Mouse (Mus musculus) embryonic facial prominence, embryonic 14.5 days (tissue): ENCODE data around the gene Cbwd1. TPM values are rescaled to one million over a fixed set of nuclear protein-coding genes. Genes with fewer than 3 reads are reported as not detected.

Experiments
- ATAC-seq: fragments of 200-750 bp; cut with Nextera tagmentation; 2 replicates; pipeline ENCODE4 v1.8.0; 2017; ENCODE audit warnings: low read depth, moderate number of reproducible peaks, moderate TSS enrichment
- DNase-seq: peaks from one replicate; pipeline ENCODE4 v3.0.0-alpha.2; 2015; ENCODE audit warnings: low spot score
- H3K27ac ChIP-seq: fragments of 300-500 bp; sonication (generic); replicated peaks from 2 replicates; pipeline ENCODE4 v1.5.1; 2014; ENCODE audit warnings: low read depth, mild to moderate bottlenecking, low read length, moderate library complexity
- H3K27me3 ChIP-seq: fragments of 300-500 bp; sonication (generic); replicated peaks from 2 replicates; pipeline ENCODE4 v1.6.1; 2014; ENCODE audit warnings: low read length; ENCODE audit not compliant: control insufficient read depth, insufficient read depth
- H3K36me3 ChIP-seq: fragments of 300-500 bp; sonication (generic); 2 replicates; pipeline ENCODE4 v1.6.1; 2014; ENCODE audit warnings: low read length, mixed read lengths; ENCODE audit not compliant: control insufficient read depth, insufficient read depth
- H3K4me1 ChIP-seq: fragments of 300-500 bp; sonication (generic); 2 replicates; pipeline ENCODE4 v1.6.1; 2014; ENCODE audit warnings: antibody characterized with exemption, low read length; ENCODE audit not compliant: control insufficient read depth, insufficient read depth
- H3K4me2 ChIP-seq: fragments of 300-500 bp; sonication (generic); 2 replicates; pipeline ENCODE4 v1.6.1; 2014; ENCODE audit warnings: low read depth, mild to moderate bottlenecking, low read length, moderate library complexity, mixed read lengths
- H3K4me3 ChIP-seq: fragments of 300-500 bp; sonication (generic); 2 replicates; pipeline ENCODE4 v1.5.1; 2014; ENCODE audit warnings: low read depth, mild to moderate bottlenecking, low read length
- H3K9ac ChIP-seq: fragments of 300-500 bp; sonication (generic); 2 replicates; pipeline ENCODE4 v1.6.1; 2014; ENCODE audit warnings: low read depth, mild to moderate bottlenecking, low read length, moderate library complexity, mixed read lengths
- H3K9me3 ChIP-seq: fragments of 300-500 bp; sonication (generic); 2 replicates; pipeline ENCODE4 v1.6.1; 2016; ENCODE audit warnings: low read length; ENCODE audit not compliant: control insufficient read depth
- WGBS: fragments of 180-500 bp; shearing (Covaris S2); extraction: QIAGEN DNeasy Blood & Tissue Kit; methylation state at CpG from one replicate; pipeline ENCODE4 v1.1.7; 2014; 5-methylcytosine and 5-hydroxymethylcytosine counted together
- polyA plus RNA-seq: library from polyadenylated mRNA; unstranded; fragments of >200 nt; fragmentation: Nextera tagmentation; extraction: Ambion mirVana; gene quantifications from 2 replicates; pipeline ENCODE4 v1.2.1, GENCODE M21; 2014

Cbwd1 gene
- polyA plus RNA-seq, 1 experiment from 2014 or later: 20.0 TPM

DNA sequence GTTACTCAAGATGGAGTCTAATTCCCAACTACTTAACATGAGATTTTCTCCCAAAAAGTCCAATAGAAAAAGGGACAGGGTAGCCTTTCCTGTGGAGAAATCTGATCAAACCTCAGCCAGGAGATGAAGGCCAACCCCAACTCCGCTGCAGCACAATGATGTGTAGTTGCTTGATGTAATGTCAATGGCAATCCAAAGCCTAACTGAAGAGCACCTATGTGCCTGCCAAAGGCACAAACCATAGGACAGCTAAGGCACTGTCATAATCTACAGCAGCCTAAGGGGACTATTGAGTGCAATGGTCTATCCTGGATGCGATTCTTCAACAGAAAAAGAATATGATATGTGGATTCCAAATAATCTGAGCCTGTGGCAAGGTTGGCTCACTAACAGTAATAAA, 58.6 kb downstream of the Cbwd1 start:
- peaks cover 6% of the 10 kb centered on the region; the same call in 1 of the 2 replicates for H3K4me1 ChIP-seq
- ATAC-seq: no peak
- no peaks in the 10 kb centered on the region for H3K36me3 ChIP-seq
- no peak for DNase-seq
- H3K4me3 ChIP-seq: no peak overlapping the region
- H3K9me3 ChIP-seq: no peaks in the 10 kb centered on the region
- 44% methylated on average over 2 of the region's 2 CpGs for WGBS
- no peak overlapping the region for H3K4me2 ChIP-seq
- H3K9ac ChIP-seq: no peak overlapping the region
- H3K27ac ChIP-seq: no peak overlapping the region
- H3K27me3 ChIP-seq: peaks cover 76% of the 10 kb centered on the region

DNA sequence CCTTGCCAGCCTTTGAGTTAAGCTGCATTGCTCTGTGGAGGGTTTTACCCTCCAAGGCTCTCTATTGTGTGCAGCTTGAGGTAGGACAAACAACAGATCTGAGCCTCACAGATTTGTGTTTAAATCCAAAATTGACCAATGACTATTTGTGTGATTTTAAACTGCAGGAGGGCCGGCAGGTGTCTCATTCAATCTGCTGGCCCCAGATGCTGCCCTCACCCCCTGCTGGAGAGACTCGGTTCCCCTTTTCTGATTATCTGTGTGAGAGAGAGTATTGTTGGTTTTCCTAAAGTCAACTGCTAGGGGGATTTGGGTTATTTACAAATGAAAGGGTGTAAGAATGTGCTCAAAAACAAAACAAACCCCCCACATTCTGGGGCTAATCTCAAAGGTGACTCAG, 59.2 kb downstream of the Cbwd1 start:
- Histone ChIP-seq H3K9ac (no peak overlapping the region), H3K36me3 (no peaks in the 10 kb centered on the region), H3K27ac (no peak overlapping the region), H3K27me3 (peaks cover 82% of the 10 kb centered on the region), H3K4me1 (peaks cover 6% of the 10 kb centered on the region; the same call in 1 of the 2 replicates), H3K9me3 (no peaks in the 10 kb centered on the region), H3K4me2 (no peak overlapping the region), H3K4me3 (no peak overlapping the region)
- ATAC-seq (no peak), DNase-seq (no peak)
- WGBS: 3% methylated on average over 2 of the region's 2 CpGs

DNA sequence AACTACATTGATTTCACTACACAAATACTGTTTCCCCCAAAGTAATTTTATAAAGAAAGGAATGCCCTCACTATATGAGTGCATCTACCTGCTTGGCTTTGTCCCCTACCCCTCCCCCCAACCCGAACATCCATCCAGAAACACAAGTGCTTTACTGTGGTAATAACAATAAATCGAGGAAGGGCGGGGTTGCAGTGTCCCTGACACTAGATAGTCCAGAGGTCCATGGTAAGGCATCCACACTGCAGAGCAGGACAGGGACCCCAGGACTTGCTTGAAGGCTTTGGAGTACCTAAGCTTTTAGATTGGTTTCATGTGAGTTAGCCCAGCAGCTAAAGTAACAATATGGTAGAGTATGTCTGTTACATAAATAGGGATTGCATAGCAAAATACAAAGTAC, 59.7 kb downstream of the Cbwd1 start:
- 4% methylated on average over 3 of the region's 3 CpGs for WGBS
- no peak for DNase-seq

DNA sequence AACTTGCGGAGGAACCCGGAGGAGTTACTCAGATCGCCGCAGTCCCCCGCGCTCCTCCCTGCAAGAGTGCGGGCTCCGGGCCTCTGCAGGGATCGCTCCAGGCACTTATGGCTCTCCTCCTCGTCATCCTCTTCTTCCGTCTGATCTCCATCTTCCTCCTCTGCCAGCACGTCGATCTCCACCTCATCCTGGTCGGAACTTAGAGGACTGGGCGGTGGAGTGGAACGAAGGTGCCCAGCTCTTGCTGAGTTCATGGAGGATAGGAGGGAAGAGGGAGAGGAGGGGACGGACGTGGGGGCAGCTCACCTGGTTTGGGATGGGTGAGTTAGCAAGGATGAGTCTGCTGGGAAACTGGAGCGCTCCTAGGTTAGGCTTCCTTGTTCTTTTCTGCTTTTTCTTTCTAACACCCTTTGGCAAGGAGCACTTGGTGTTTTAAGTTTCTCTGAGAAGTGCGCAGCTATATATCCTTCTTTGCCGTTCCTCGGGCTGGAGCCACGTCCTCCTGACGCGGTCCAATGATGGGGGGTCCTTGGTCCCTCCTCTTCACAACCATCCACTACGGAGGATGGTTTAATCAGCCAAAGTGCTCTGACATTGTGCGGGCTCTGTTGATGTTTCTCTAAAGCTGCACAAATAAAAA, 60.7 kb downstream of the Cbwd1 start, which contains the start of gene Foxd4:
Gene Foxd4, minus strand, starts transcription at position 617 of the 640 bp plus-strand sequence.
- Histone ChIP-seq H3K4me2 (peak within 1 kb of the TSS; percentile 65), H3K9me3 (no peaks in the 10 kb centered on the region), H3K36me3 (no peaks in the 10 kb centered on the region), H3K4me3 (peak within 1 kb of the TSS; percentile 41), H3K27ac (no peak within 1 kb of the TSS), H3K27me3 (peaks cover 91% of the 10 kb centered on the region), H3K9ac (no peak within 1 kb of the TSS), H3K4me1 (peaks cover 6% of the 10 kb centered on the region; the same call in 1 of the 2 replicates)
- ATAC-seq: no peak
- WGBS: 2% methylated on average over 25 of the region's 27 CpGs
- no peak for DNase-seq

More for the DNA sequence above, 59.7 kb downstream of the Cbwd1 start:
- no peak overlapping the region for H3K4me3 ChIP-seq
- H3K9me3 ChIP-seq: no peaks in the 10 kb centered on the region
- no peaks in the 10 kb centered on the region for H3K36me3 ChIP-seq
- H3K9ac ChIP-seq: no peak overlapping the region
- no peak for ATAC-seq
- H3K27ac ChIP-seq: no peak overlapping the region
- no peak overlapping the region for H3K4me2 ChIP-seq
- peaks cover 88% of the 10 kb centered on the region for H3K27me3 ChIP-seq
- H3K4me1 ChIP-seq: peaks cover 6% of the 10 kb centered on the region; the same call in 1 of the 2 replicates

DNA sequence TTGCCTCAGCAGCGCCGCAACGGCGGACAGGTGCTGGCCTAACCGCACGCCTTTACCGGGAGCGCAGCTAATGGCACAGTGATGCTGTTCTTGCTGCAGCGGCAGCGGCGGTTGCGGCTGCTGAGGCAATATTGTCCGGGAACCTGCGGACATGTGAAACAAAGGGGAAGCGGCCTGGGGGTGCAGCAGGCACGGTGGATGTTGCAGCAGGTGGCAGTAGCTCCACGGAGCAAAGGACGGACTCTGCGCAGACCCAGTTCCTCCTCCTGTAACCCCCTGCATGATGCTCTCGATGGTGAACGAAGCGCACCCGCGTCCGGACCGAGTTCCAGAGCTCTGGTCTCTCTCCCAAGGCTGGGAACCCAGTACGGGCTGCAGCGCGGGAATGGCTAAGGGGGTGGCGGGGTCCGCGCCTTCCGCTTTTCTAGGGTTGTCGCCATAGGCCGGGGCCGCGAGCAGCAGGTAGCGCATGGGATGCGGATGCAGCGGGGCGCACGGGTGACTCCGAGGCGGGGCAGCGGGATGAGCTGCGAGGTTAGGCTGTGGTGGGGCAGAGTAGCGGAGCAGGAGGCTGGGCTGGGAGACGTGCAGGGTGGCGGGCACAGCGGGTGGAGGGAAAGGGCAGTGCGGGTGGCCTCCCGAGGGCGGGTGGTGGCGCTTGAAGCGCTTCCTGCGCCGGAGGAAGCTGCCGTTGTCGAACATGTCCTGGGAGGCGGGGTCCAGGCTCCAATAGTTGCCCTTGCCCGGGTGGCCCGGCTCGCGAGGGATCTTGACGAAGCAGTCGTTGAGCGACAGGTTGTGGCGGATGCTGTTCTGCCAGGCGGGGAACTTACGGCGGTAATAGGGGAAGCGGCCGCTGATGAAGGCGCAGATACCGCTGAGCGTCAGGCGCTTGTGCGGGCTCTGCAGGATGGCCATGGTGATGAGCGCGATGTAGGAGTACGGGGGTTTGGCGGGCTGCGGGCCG, 61.5 kb downstream of the Cbwd1 start:
- H3K36me3 ChIP-seq: no peaks in the 10 kb centered on the region
- H3K27me3 ChIP-seq: peaks cover 91% of the 10 kb centered on the region
- H3K9me3 ChIP-seq: no peaks in the 10 kb centered on the region
- under 1% methylated on average over 53 of the region's 84 CpGs for WGBS
- ATAC-seq: 0 out of 2 replicates have a peak, but pooled peaks have one; percentile 23
- H3K9ac ChIP-seq: no peak overlapping the region
- H3K4me3 ChIP-seq: peak overlapping the region; percentile 41
- no peak overlapping the region for H3K27ac ChIP-seq
- peaks cover 6% of the 10 kb centered on the region; the same call in 1 of the 2 replicates for H3K4me1 ChIP-seq
- DNase-seq: no peak
- H3K4me2 ChIP-seq: peak overlapping the region; percentile 65

DNA sequence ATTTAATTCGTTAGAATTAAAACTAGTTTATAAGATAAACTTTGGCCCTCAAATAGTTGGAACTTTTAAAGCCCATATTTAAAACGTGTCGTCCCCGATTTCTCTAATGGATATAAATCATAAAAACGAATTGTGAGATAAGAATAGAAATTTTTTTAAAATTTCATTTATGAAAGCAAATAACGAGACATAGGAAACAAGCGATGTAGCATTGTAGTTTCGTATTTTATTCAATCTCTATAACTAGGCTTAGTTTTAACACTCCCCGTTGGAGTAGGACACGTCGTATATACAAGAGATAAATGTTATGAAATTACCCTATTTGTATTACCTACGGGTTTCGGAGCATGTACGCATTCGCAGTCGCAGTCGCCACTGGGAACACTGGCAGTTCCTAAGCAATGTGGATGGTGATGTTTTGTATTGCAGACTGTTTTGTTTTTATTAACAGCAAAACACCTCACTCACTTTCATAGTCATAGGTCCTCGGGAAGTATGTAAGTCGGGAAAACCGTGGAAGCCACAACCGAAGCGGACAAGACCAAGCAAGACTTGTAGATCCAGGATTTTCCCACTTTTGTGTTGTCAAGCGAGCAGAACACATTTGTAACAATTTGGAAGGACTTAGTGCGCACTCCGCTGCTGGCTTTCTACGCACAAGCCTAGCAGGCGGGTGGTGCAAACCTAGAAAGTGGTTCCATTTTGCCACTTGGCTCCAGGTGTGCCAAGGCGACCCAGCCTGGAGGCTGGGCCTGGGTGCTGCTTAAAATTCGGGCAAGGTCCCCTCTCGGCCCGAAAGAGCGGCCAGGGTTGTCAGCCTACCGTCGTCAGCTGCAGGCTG, 62.5 kb downstream of the Cbwd1 start:
- Histone ChIP-seq H3K4me2 (peak overlapping the region; percentile 65; the same call in 1 of the 2 replicates), H3K27me3 (peaks cover 88% of the 10 kb centered on the region), H3K36me3 (no peaks in the 10 kb centered on the region), H3K4me1 (peaks cover 6% of the 10 kb centered on the region; the same call in 1 of the 2 replicates), H3K4me3 (peak overlapping the region; percentile 41), H3K9ac (no peak overlapping the region), H3K9me3 (no peaks in the 10 kb centered on the region), H3K27ac (no peak overlapping the region)
- 5% methylated on average over 34 of the region's 34 CpGs for WGBS
- DNase-seq (no peak), ATAC-seq (no peak)

DNA sequence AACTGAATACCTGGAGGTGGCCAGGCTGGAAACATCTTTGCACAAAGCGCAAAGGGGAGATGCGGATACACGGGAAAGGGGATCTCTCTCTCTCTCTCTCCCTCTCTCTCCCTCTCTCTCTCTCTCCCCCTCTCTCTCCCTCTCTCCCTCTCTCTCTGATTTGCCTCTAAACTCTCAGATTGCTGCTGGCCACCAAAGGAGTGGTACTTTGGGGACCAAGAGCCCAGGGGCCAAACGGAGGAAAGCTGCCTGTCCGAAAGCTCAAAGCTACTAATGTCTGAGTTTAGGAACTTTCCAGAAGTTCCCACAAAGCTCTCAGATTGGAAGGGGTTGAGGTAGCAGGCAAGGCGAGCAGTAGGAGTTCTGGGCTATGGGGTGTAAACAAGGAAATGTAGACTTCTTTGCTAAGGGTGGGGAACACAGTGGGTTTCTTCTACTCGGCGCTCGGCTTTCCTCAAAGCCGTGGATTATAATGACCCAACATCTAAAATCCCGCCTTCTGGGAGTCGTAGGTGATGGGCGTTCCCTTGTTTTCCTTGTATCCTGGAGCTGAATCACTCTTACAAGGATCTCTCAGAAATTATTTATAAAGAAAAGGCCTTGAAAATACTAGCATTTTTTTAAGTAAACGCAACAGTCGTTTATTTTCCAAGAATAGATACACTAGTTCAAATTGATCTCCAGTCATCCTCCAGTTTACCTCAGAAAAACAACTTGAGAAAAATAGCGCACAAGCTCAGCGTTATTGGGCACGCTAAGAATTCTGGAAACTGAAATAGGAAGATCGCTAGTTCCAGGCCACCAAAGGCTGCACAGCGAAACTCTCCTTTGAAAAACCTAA, 63.3 kb downstream of the Cbwd1 start:
- no peaks in the 10 kb centered on the region for H3K9me3 ChIP-seq
- ATAC-seq (no peak), DNase-seq (no peak)
- peak overlapping the region; percentile 41; the same call in 1 of the 2 replicates for H3K4me2 ChIP-seq
- H3K36me3 ChIP-seq: no peaks in the 10 kb centered on the region
- peaks cover 6% of the 10 kb centered on the region; the same call in 1 of the 2 replicates for H3K4me1 ChIP-seq
- 2% methylated on average over 20 of the region's 20 CpGs for WGBS
- H3K27me3 ChIP-seq: peaks cover 79% of the 10 kb centered on the region
- H3K9ac ChIP-seq: no peak overlapping the region
- H3K4me3 ChIP-seq: no peak overlapping the region; the same call in 1 of the 2 replicates
- H3K27ac ChIP-seq: no peak overlapping the region
